Mouse (Mus musculus): ENCODE measurements around the gene Tmem98. TPM values are rescaled to one million over a fixed set of nuclear protein-coding genes. Genes with fewer than 3 reads are reported as not detected.

Gene Tmem98
- polyA plus RNA-seq, 1 experiment, result 0.92 TPM

- H3K4me1 ChIP-seq (ENCODE audit: control insufficient read depth, insufficient read depth, low read length), result no peaks in the 10 kb centered on the region
- TF ChIP-seq POLR2A (IDR thresholded peaks at IDR 0.05; ENCODE audit: borderline replicate concordance, control insufficient read depth, low read depth, low read length) (no peak), CTCF (IDR thresholded peaks at IDR 0.05; ENCODE audit: control insufficient read depth, insufficient read depth, low read length) (no peak)
- no peak overlapping the region for H3K4me3 ChIP-seq (replicated peaks; ENCODE audit: control insufficient read depth, low read depth, low read length)
- WGBS, result 79% methylated on average over 5 of the region's 5 CpGs
- H3K27ac ChIP-seq (ENCODE audit: control insufficient read depth, insufficient read depth, low read depth, low read length, poor library complexity), result no peak overlapping the region
Observed at GRCm38 (mm10) chr11:80848131-80848530, 38.2 kb downstream of the Tmem98 start.

GRCm38 (mm10) chr11:80851859-80852258, 41.9 kb downstream of the Tmem98 start:
- H3K4me1 ChIP-seq (ENCODE audit: control insufficient read depth, insufficient read depth, low read length), result no peaks in the 10 kb centered on the region
- 36% methylated on average over 5 of the region's 5 CpGs for WGBS
- no peak overlapping the region for H3K4me3 ChIP-seq (replicated peaks; ENCODE audit: control insufficient read depth, low read depth, low read length)
- H3K27ac ChIP-seq (ENCODE audit: control insufficient read depth, insufficient read depth, low read depth, low read length, poor library complexity), result no peak overlapping the region
- TF ChIP-seq CTCF (IDR thresholded peaks at IDR 0.05; ENCODE audit: control insufficient read depth, insufficient read depth, low read length) (peak; percentile 31; the same call in 1 of the 2 replicates), POLR2A (IDR thresholded peaks at IDR 0.05; ENCODE audit: borderline replicate concordance, control insufficient read depth, low read depth, low read length) (no peak)

- 68% methylated on average over 3 of the region's 3 CpGs for WGBS
- H3K27ac ChIP-seq (ENCODE audit: control insufficient read depth, insufficient read depth, low read depth, low read length, poor library complexity), result no peak overlapping the region
- no peak overlapping the region for H3K4me3 ChIP-seq (replicated peaks; ENCODE audit: control insufficient read depth, low read depth, low read length)
- H3K4me1 ChIP-seq (ENCODE audit: control insufficient read depth, insufficient read depth, low read length), result no peaks in the 10 kb centered on the region
- no peak for TF ChIP-seq POLR2A (IDR thresholded peaks at IDR 0.05; ENCODE audit: borderline replicate concordance, control insufficient read depth, low read depth, low read length)
- TF ChIP-seq CTCF (IDR thresholded peaks at IDR 0.05; ENCODE audit: control insufficient read depth, insufficient read depth, low read length), result no peak
Observed at GRCm38 (mm10) chr11:80853014-80853413, 43.0 kb downstream of the Tmem98 start.

- TF ChIP-seq CTCF (IDR thresholded peaks at IDR 0.05; ENCODE audit: control insufficient read depth, insufficient read depth, low read length) (no peak), POLR2A (IDR thresholded peaks at IDR 0.05; ENCODE audit: borderline replicate concordance, control insufficient read depth, low read depth, low read length) (no peak)
- no peak overlapping the region for H3K4me3 ChIP-seq (replicated peaks; ENCODE audit: control insufficient read depth, low read depth, low read length)
- H3K27ac ChIP-seq (ENCODE audit: control insufficient read depth, insufficient read depth, low read depth, low read length, poor library complexity), result no peak overlapping the region
Observed at GRCm38 (mm10) chr11:80854430-80854829, 44.5 kb downstream of the Tmem98 start.

GRCm38 (mm10) chr11:80854908-80855307, 44.9 kb downstream of the Tmem98 start:
- TF ChIP-seq POLR2A (IDR thresholded peaks at IDR 0.05; ENCODE audit: borderline replicate concordance, control insufficient read depth, low read depth, low read length), result no peak
- no peak for TF ChIP-seq CTCF (IDR thresholded peaks at IDR 0.05; ENCODE audit: control insufficient read depth, insufficient read depth, low read length)
- no peaks in the 10 kb centered on the region for H3K4me1 ChIP-seq (ENCODE audit: control insufficient read depth, insufficient read depth, low read length)
- no peak overlapping the region for H3K4me3 ChIP-seq (replicated peaks; ENCODE audit: control insufficient read depth, low read depth, low read length)
- WGBS, result 51% methylated on average over 7 of the region's 7 CpGs
- no peak overlapping the region for H3K27ac ChIP-seq (ENCODE audit: control insufficient read depth, insufficient read depth, low read depth, low read length, poor library complexity)

More at GRCm38 (mm10) chr11:80854430-80854829, 44.5 kb downstream of the Tmem98 start:
- WGBS, result 75% methylated on average over 11 of the region's 11 CpGs
- no peaks in the 10 kb centered on the region for H3K4me1 ChIP-seq (ENCODE audit: control insufficient read depth, insufficient read depth, low read length)

GRCm38 (mm10) chr11:80856827-80857226, 46.9 kb downstream of the Tmem98 start:
- Histone ChIP-seq H3K4me3 (replicated peaks; ENCODE audit: control insufficient read depth, low read depth, low read length) (no peak overlapping the region), H3K4me1 (ENCODE audit: control insufficient read depth, insufficient read depth, low read length) (no peaks in the 10 kb centered on the region), H3K27ac (ENCODE audit: control insufficient read depth, insufficient read depth, low read depth, low read length, poor library complexity) (no peak overlapping the region)
- TF ChIP-seq POLR2A (IDR thresholded peaks at IDR 0.05; ENCODE audit: borderline replicate concordance, control insufficient read depth, low read depth, low read length) (no peak), CTCF (IDR thresholded peaks at IDR 0.05; ENCODE audit: control insufficient read depth, insufficient read depth, low read length) (no peak)
- WGBS, result 68% methylated on average over 2 of the region's 2 CpGs

- Histone ChIP-seq H3K4me3 (replicated peaks; ENCODE audit: control insufficient read depth, low read depth, low read length) (no peak within 1 kb of the TSS), H3K27ac (ENCODE audit: control insufficient read depth, insufficient read depth, low read depth, low read length, poor library complexity) (no peak within 1 kb of the TSS), H3K4me1 (ENCODE audit: control insufficient read depth, insufficient read depth, low read length) (no peaks in the 10 kb centered on the region)
- TF ChIP-seq POLR2A (IDR thresholded peaks at IDR 0.05; ENCODE audit: borderline replicate concordance, control insufficient read depth, low read depth, low read length) (no peak), CTCF (IDR thresholded peaks at IDR 0.05; ENCODE audit: control insufficient read depth, insufficient read depth, low read length) (no peak)
- WGBS, result 81% methylated on average over 10 of the region's 10 CpGs
Observed at GRCm38 (mm10) chr11:80858065-80858464, 48.1 kb downstream of the Tmem98 start, which contains the start of gene Spaca3. TSS of gene Spaca3 (plus strand) at chr11:80858365.

- 83% methylated on average over 7 of the region's 7 CpGs for WGBS
- no peaks in the 10 kb centered on the region for H3K4me1 ChIP-seq (ENCODE audit: control insufficient read depth, insufficient read depth, low read length)
- H3K4me3 ChIP-seq (replicated peaks; ENCODE audit: control insufficient read depth, low read depth, low read length), result no peak overlapping the region
- no peak overlapping the region for H3K27ac ChIP-seq (ENCODE audit: control insufficient read depth, insufficient read depth, low read depth, low read length, poor library complexity)
- TF ChIP-seq CTCF (IDR thresholded peaks at IDR 0.05; ENCODE audit: control insufficient read depth, insufficient read depth, low read length) (no peak), POLR2A (IDR thresholded peaks at IDR 0.05; ENCODE audit: borderline replicate concordance, control insufficient read depth, low read depth, low read length) (no peak)
Observed at GRCm38 (mm10) chr11:80862941-80863340, 53.0 kb downstream of the Tmem98 start.

GRCm38 (mm10) chr11:80868039-80868438, 58.1 kb downstream of the Tmem98 start:
- H3K4me1 ChIP-seq (ENCODE audit: control insufficient read depth, insufficient read depth, low read length), result no peaks in the 10 kb centered on the region
- no peak for TF ChIP-seq CTCF (IDR thresholded peaks at IDR 0.05; ENCODE audit: control insufficient read depth, insufficient read depth, low read length)
- TF ChIP-seq POLR2A (IDR thresholded peaks at IDR 0.05; ENCODE audit: borderline replicate concordance, control insufficient read depth, low read depth, low read length), result no peak
- 80% methylated on average over 1 of the region's 1 CpGs for WGBS
- no peak overlapping the region for H3K27ac ChIP-seq (ENCODE audit: control insufficient read depth, insufficient read depth, low read depth, low read length, poor library complexity)
- no peak overlapping the region for H3K4me3 ChIP-seq (replicated peaks; ENCODE audit: control insufficient read depth, low read depth, low read length)

Other genes starting within 250 kb of the Tmem98 start
- gene Myo1d, start 30.1 kb upstream of the Tmem98 start, polyA plus RNA-seq (2011; ENCODE audit: insufficient read depth, insufficient read length, low replicate concordance, missing spikeins), result 4.5 and 6.4 TPM in 2 replicates
- not detected in 2 replicates for gene Spaca3, start 48.2 kb downstream of the Tmem98 start, polyA plus RNA-seq (2011; ENCODE audit: insufficient read depth, insufficient read length, low replicate concordance, missing spikeins)

All from bone marrow, adult 2 months (tissue).